Mouse (Mus musculus) MEL (cell line): ENCODE measurements at regions not wholly inside any gene's neighbourhood (a gene's known extent, or its start where the extent isn't known, plus 50 kb on each side); places are given as distances from the start of the nearest gene placed in this dataset.
A peak's percentile ranks its signal among the peaks of the same experiment; 100 is the strongest.

Source experiments
- DNase-seq: peaks from one replicate; pipeline ENCODE4 v3.0.0; 2011; ENCODE audit warnings: low read depth, low spot score
- H3K27ac ChIP-seq: 2 replicates; pipeline ENCODE4 v1.5.1; 2012; ENCODE audit warnings: low read depth, mild to moderate bottlenecking, control low read depth, low read length, moderate library complexity; ENCODE audit not compliant: control insufficient read depth
- H3K27me3 ChIP-seq, 2 experiments: fragments of 150-350 bp in 1 of 2; sonication (generic) in 1 of 2; 2 replicates each; pipeline ENCODE4 v1.6.1; 2012; ENCODE audit warnings: low read length in 2 of 2, mild to moderate bottlenecking in 2 of 2, improper control_type of control experiment in 1 of 2, moderate library complexity in 1 of 2; ENCODE audit not compliant: insufficient read depth in 2 of 2, control insufficient read depth in 1 of 2
- H3K36me3 ChIP-seq, 2 experiments: 2 replicates each; pipeline ENCODE4 v1.6.1; 2012 to 2014; ENCODE audit warnings: low read length in 2 of 2, improper control_type of control experiment in 1 of 2, inconsistent platforms in 1 of 2, mild to moderate bottlenecking in 1 of 2; ENCODE audit not compliant: insufficient read depth in 2 of 2, control insufficient read depth in 1 of 2
- H3K4me1 ChIP-seq, 2 experiments: fragments of 150-350 bp in 1 of 2; sonication (generic) in 1 of 2; 2 replicates each; pipeline ENCODE4 v1.6.1; 2012; ENCODE audit warnings: low read length in 2 of 2, improper control_type of control experiment in 1 of 2, mild to moderate bottlenecking in 1 of 2; ENCODE audit not compliant: insufficient read depth in 2 of 2, control insufficient read depth in 1 of 2
- H3K4me3 ChIP-seq, 2 experiments: fragments of 150-350 bp in 1 of 2; sonication (generic) in 1 of 2; 2 replicates each; pipeline ENCODE4 v1.5.1; 2012; ENCODE audit warnings: low read depth in 2 of 2, low read length in 2 of 2, mild to moderate bottlenecking in 2 of 2, moderate library complexity in 2 of 2, control low read depth in 1 of 2, improper control_type of control experiment in 1 of 2; ENCODE audit not compliant: control insufficient read depth in 1 of 2, insufficient read depth in 1 of 2
- H3K79me2 ChIP-seq: 2 replicates; pipeline ENCODE4 v1.6.1; 2012; ENCODE audit warnings: mild to moderate bottlenecking, low read length, moderate library complexity; ENCODE audit not compliant: control insufficient read depth, poor library complexity, insufficient read depth
- H3K9ac ChIP-seq: 2 replicates; pipeline ENCODE4 v1.6.1; 2012; ENCODE audit warnings: low read depth, mild to moderate bottlenecking, control low read depth, low read length, moderate library complexity; ENCODE audit not compliant: control insufficient read depth, poor library complexity, severe bottlenecking
- H3K9me3 ChIP-seq: fragments of 150-350 bp; sonication (generic); replicated peaks from 2 replicates; pipeline ENCODE4 v1.6.1; 2012; ENCODE audit warnings: mild to moderate bottlenecking, low read length, improper control_type of control experiment, moderate library complexity; ENCODE audit not compliant: insufficient read depth
- BHLHE40 ChIP-seq: IDR thresholded peaks from 2 replicates; pipeline ENCODE4 v1.6.1; 2012; ENCODE audit warnings: low read depth, mild to moderate bottlenecking, inconsistent platforms, low read length, improper control_type of control experiment, borderline replicate concordance
- CHD1 ChIP-seq: IDR thresholded peaks from 2 replicates; pipeline ENCODE4 v1.6.1; 2012; ENCODE audit warnings: low read depth, mild to moderate bottlenecking, inconsistent platforms, low read length, improper control_type of control experiment
- CHD2 ChIP-seq: IDR thresholded peaks from 2 replicates; pipeline ENCODE4 v1.6.1; 2011; ENCODE audit warnings: low read length, improper control_type of control experiment
- CTCF ChIP-seq, 3 experiments: IDR thresholded peaks in 2 of 3; conservative IDR thresholded peaks in 1 of 3; 2 replicates each; pipeline ENCODE4 v1.5.1; 2011 to 2012; ENCODE audit warnings: low read length in 3 of 3, low read depth in 2 of 3, mild to moderate bottlenecking in 2 of 3, improper control_type of control experiment in 1 of 3, inconsistent platforms in 1 of 3, mixed read lengths in 1 of 3, moderate library complexity in 1 of 3; ENCODE audit not compliant: control insufficient read depth in 1 of 3, insufficient read depth in 1 of 3, poor library complexity in 1 of 3, severe bottlenecking in 1 of 3
- E2F4 ChIP-seq: IDR thresholded peaks from 2 replicates; pipeline ENCODE4 v1.6.1; 2011; ENCODE audit warnings: low read depth, low read length, improper control_type of control experiment, borderline replicate concordance
- EP300 ChIP-seq, 2 experiments: IDR thresholded peaks; 2 replicates each; pipeline ENCODE4 v1.6.1; 2011; ENCODE audit warnings: improper control_type of control experiment in 2 of 2, low read length in 2 of 2, low read depth in 1 of 2, mild to moderate bottlenecking in 1 of 2
- GATA1 ChIP-seq: IDR thresholded peaks from 2 replicates; pipeline ENCODE4 v1.6.1; 2011; ENCODE audit warnings: low read depth, low read length, improper control_type of control experiment
- JUND ChIP-seq: IDR thresholded peaks from 2 replicates; pipeline ENCODE4 v1.6.1; 2011; ENCODE audit warnings: low read depth, mild to moderate bottlenecking, improper control_type of control experiment, low read length
- MAX ChIP-seq: IDR thresholded peaks from 2 replicates; pipeline ENCODE4 v1.6.1; 2011; ENCODE audit warnings: low read length, improper control_type of control experiment
- MAZ ChIP-seq: IDR thresholded peaks from 2 replicates; pipeline ENCODE4 v1.6.1; 2012; ENCODE audit warnings: low read depth, mild to moderate bottlenecking, inconsistent platforms, low read length, improper control_type of control experiment
- MEF2A ChIP-seq: IDR thresholded peaks from 2 replicates; pipeline ENCODE4 v1.6.1; 2014; ENCODE audit warnings: low read depth, mild to moderate bottlenecking, inconsistent platforms, low read length, improper control_type of control experiment; ENCODE audit not compliant: poor library complexity, insufficient replicate concordance, severe bottlenecking; ENCODE audit errors: extremely low read depth
- MXI1 ChIP-seq: IDR thresholded peaks from 2 replicates; pipeline ENCODE4 v1.6.1; 2011; ENCODE audit warnings: mild to moderate bottlenecking, low read depth, low read length, improper control_type of control experiment
- MYB ChIP-seq: IDR thresholded peaks from 2 replicates; pipeline ENCODE4 v1.6.1; 2011; ENCODE audit warnings: mild to moderate bottlenecking, low read depth, low read length, improper control_type of control experiment
- MYC ChIP-seq: IDR thresholded peaks from 2 replicates; pipeline ENCODE4 v1.6.1; 2011; ENCODE audit warnings: low read depth, mild to moderate bottlenecking, low read length, improper control_type of control experiment, moderate library complexity
- NELFE ChIP-seq: IDR thresholded peaks from 2 replicates; pipeline ENCODE4 v1.6.1; 2011; ENCODE audit warnings: low read depth, low read length, improper control_type of control experiment
- NRF1 ChIP-seq: IDR thresholded peaks from 2 replicates; pipeline ENCODE4 v1.6.1; 2014; ENCODE audit warnings: low read depth, mild to moderate bottlenecking, inconsistent platforms, low read length, improper control_type of control experiment, moderate library complexity; ENCODE audit not compliant: poor library complexity, insufficient read depth, severe bottlenecking
- POLR2A ChIP-seq, 2 experiments: IDR thresholded peaks; 2 replicates each; pipeline ENCODE4 v1.6.1; 2011 to 2012; ENCODE audit warnings: low read length in 2 of 2, mild to moderate bottlenecking in 2 of 2, control low read depth in 1 of 2, improper control_type of control experiment in 1 of 2, low read depth in 1 of 2, moderate library complexity in 1 of 2; ENCODE audit not compliant: control insufficient read depth in 1 of 2, insufficient read depth in 1 of 2, poor library complexity in 1 of 2
- POLR2AphosphoS2 ChIP-seq: IDR thresholded peaks from 2 replicates; pipeline ENCODE4 v1.6.1; 2011; ENCODE audit warnings: low read length, improper control_type of control experiment
- POLR2AphosphoS5 ChIP-seq: IDR thresholded peaks from 2 replicates; pipeline ENCODE4 v1.6.1; 2012; ENCODE audit warnings: low read depth, borderline replicate concordance, mild to moderate bottlenecking, inconsistent platforms, low read length, moderate library complexity, mixed read lengths
- RAD21 ChIP-seq: IDR thresholded peaks from 2 replicates; pipeline ENCODE4 v1.6.1; 2011; ENCODE audit warnings: mild to moderate bottlenecking, low read depth, low read length, improper control_type of control experiment
- RCOR1 ChIP-seq: IDR thresholded peaks from 2 replicates; pipeline ENCODE4 v1.6.1; 2012; ENCODE audit warnings: low read depth, mild to moderate bottlenecking, inconsistent platforms, low read length, improper control_type of control experiment
- SIN3A ChIP-seq: IDR thresholded peaks from 2 replicates; pipeline ENCODE4 v1.6.1; 2012; ENCODE audit warnings: low read length, improper control_type of control experiment, inconsistent platforms
- SMC3 ChIP-seq: IDR thresholded peaks from 2 replicates; pipeline ENCODE4 v1.6.1; 2011; ENCODE audit warnings: low read depth, low read length, improper control_type of control experiment
- TBP ChIP-seq: IDR thresholded peaks from 2 replicates; pipeline ENCODE4 v1.8.0; 2011; ENCODE audit warnings: low read depth, low read length, improper control_type of control experiment
- UBTF ChIP-seq: IDR thresholded peaks from 2 replicates; pipeline ENCODE4 v1.6.1; 2012; ENCODE audit warnings: low read depth, mild to moderate bottlenecking, inconsistent platforms, low read length, improper control_type of control experiment, moderate library complexity, borderline replicate concordance; ENCODE audit not compliant: insufficient read depth
- USF1 ChIP-seq: IDR thresholded peaks from 2 replicates; pipeline ENCODE4 v1.6.1; 2014; ENCODE audit warnings: low read depth, mild to moderate bottlenecking, inconsistent platforms, low read length, improper control_type of control experiment, moderate library complexity
- USF2 ChIP-seq, 2 experiments: IDR thresholded peaks; 2 replicates each; pipeline ENCODE4 v1.6.1; 2011 to 2012; ENCODE audit warnings: improper control_type of control experiment in 2 of 2, low read length in 2 of 2, borderline replicate concordance in 1 of 2, inconsistent platforms in 1 of 2, low read depth in 1 of 2, mild to moderate bottlenecking in 1 of 2; ENCODE audit not compliant: insufficient read depth in 1 of 2
- ZC3H11A ChIP-seq: IDR thresholded peaks from 2 replicates; pipeline ENCODE4 v1.6.1; 2012; ENCODE audit warnings: low read depth, mild to moderate bottlenecking, inconsistent platforms, low read length, improper control_type of control experiment
- ZKSCAN1 ChIP-seq: IDR thresholded peaks from 2 replicates; pipeline ENCODE4 v1.6.1; 2012; ENCODE audit warnings: low read depth, mild to moderate bottlenecking, inconsistent platforms, low read length, improper control_type of control experiment, moderate library complexity
- ZMIZ1 ChIP-seq: IDR thresholded peaks from 2 replicates; pipeline ENCODE4 v1.6.1; 2012; ENCODE audit warnings: low read depth, mild to moderate bottlenecking, inconsistent platforms, low read length, improper control_type of control experiment, moderate library complexity
- ZNF384 ChIP-seq: IDR thresholded peaks from 2 replicates; pipeline ENCODE4 v1.6.1; 2012; ENCODE audit warnings: low read depth, mild to moderate bottlenecking, inconsistent platforms, low read length, improper control_type of control experiment

DNA sequence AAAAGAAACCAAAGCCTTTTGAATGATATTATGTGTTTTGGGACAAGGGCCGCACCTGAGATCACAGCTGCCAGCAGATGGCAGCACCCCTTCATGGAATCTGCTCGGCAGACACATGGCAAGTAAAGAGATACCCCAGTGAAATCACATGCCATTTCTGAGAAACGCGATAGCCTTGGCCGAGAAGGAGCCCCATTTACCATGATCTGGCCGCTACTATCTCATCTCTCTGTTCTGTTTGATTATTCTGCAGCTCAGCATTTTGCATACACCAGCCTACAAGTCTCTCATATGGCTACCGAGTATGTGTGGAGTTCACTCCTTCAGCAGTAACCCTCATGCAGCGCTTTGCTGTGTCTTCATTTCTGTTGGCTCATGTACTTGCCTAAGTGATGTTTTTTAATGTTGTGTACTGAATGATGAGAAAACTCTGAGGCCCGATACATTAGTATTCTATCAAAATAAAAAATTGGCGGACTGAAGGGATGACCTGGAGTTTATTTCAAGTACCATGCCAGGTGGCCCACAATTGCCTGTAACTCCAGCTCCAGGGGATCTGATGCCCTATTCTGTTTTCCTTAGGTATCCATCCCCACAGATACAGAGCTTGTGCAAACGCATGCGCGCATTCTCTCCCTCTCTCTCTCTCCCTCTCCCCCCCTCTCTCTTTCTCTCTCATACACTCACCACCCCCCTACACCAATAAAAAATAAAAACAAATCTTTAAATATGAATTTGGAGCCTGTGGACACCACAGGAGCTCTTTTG, 2303.6 kb downstream of the 4930444P10Rik start:
- no peak overlapping the region for H3K9ac ChIP-seq
- no peaks in the 10 kb centered on the region for H3K79me2 ChIP-seq
- H3K9me3 ChIP-seq: no peaks in the 10 kb centered on the region
- H3K4me3 ChIP-seq: peak overlapping the region in 1 of 2 experiments; percentile 73; a peak in 2 of 4 replicates
- H3K36me3 ChIP-seq: no peaks in the 10 kb centered on the region
- peak; percentile 73 for DNase-seq
- TF ChIP-seq MEF2A (no peak), ZKSCAN1 (no peak), MYB (no peak), USF2 (IDR thresholded peaks at IDR 0.05; ENCODE audit: borderline replicate concordance in 1 of 2, insufficient read depth in 1 of 2, low read depth in 1 of 2, low read length in 2 of 2) (no peak), E2F4 (no peak), POLR2A (IDR thresholded peaks at IDR 0.05; ENCODE audit: control insufficient read depth in 1 of 2, insufficient read depth in 1 of 2, low read depth in 1 of 2, low read length in 2 of 2, poor library complexity in 1 of 2) (no peak), SMC3 (peak; percentile 96), ZMIZ1 (no peak), JUND (no peak), MAZ (no peak), ZNF384 (no peak), RCOR1 (no peak), USF1 (no peak), MAX (no peak), NRF1 (no peak), CTCF (IDR thresholded peaks at IDR 0.05 in 2 of 3, conservative IDR thresholded peaks at IDR 0.05 in 1 of 3; ENCODE audit: control insufficient read depth in 1 of 3, insufficient read depth in 1 of 3, low read depth in 2 of 3, low read length in 3 of 3, poor library complexity in 1 of 3, severe bottlenecking in 1 of 3) (peak; percentile 54 to 90 (median 88)), SIN3A (no peak), POLR2AphosphoS5 (no peak), UBTF (no peak), TBP (no peak), GATA1 (no peak), BHLHE40 (no peak), CHD1 (no peak), MYC (0 out of 2 replicates have a peak, but pooled peaks have one; percentile 35), CHD2 (no peak), ZC3H11A (peak; percentile 75), POLR2AphosphoS2 (no peak), EP300 (IDR thresholded peaks at IDR 0.05; ENCODE audit: low read depth in 1 of 2, low read length in 2 of 2) (no peak), MXI1 (no peak), RAD21 (peak; percentile 91), NELFE (no peak)
- H3K4me1 ChIP-seq: no peaks in the 10 kb centered on the region
- no peak overlapping the region for H3K27ac ChIP-seq
- H3K27me3 ChIP-seq: no peaks in the 10 kb centered on the region
